Mouse (Mus musculus) MEL (cell line): ENCODE results near the gene Pde3a. TPM values are rescaled to one million over a fixed set of nuclear protein-coding genes. Genes with fewer than 3 reads are reported as not detected.

Source experiments
- DNase-seq: peaks from one replicate; pipeline ENCODE4 v3.0.0; 2011; ENCODE audit warnings: low read depth, low spot score
- H3K27ac ChIP-seq: 2 replicates; pipeline ENCODE4 v1.5.1; 2012; ENCODE audit warnings: low read depth, mild to moderate bottlenecking, control low read depth, low read length, moderate library complexity; ENCODE audit not compliant: control insufficient read depth
- H3K27me3 ChIP-seq, 2 experiments: fragments of 150-350 bp in 1 of 2; sonication (generic) in 1 of 2; 2 replicates each; pipeline ENCODE4 v1.6.1; 2012; ENCODE audit warnings: low read length in 2 of 2, mild to moderate bottlenecking in 2 of 2, improper control_type of control experiment in 1 of 2, moderate library complexity in 1 of 2; ENCODE audit not compliant: insufficient read depth in 2 of 2, control insufficient read depth in 1 of 2
- H3K36me3 ChIP-seq, 2 experiments: 2 replicates each; pipeline ENCODE4 v1.6.1; 2012 to 2014; ENCODE audit warnings: low read length in 2 of 2, improper control_type of control experiment in 1 of 2, inconsistent platforms in 1 of 2, mild to moderate bottlenecking in 1 of 2; ENCODE audit not compliant: insufficient read depth in 2 of 2, control insufficient read depth in 1 of 2
- H3K4me1 ChIP-seq, 2 experiments: fragments of 150-350 bp in 1 of 2; sonication (generic) in 1 of 2; 2 replicates each; pipeline ENCODE4 v1.6.1; 2012; ENCODE audit warnings: low read length in 2 of 2, improper control_type of control experiment in 1 of 2, mild to moderate bottlenecking in 1 of 2; ENCODE audit not compliant: insufficient read depth in 2 of 2, control insufficient read depth in 1 of 2
- H3K4me3 ChIP-seq, 2 experiments: fragments of 150-350 bp in 1 of 2; sonication (generic) in 1 of 2; 2 replicates each; pipeline ENCODE4 v1.5.1; 2012; ENCODE audit warnings: low read depth in 2 of 2, low read length in 2 of 2, mild to moderate bottlenecking in 2 of 2, moderate library complexity in 2 of 2, control low read depth in 1 of 2, improper control_type of control experiment in 1 of 2; ENCODE audit not compliant: control insufficient read depth in 1 of 2, insufficient read depth in 1 of 2
- H3K79me2 ChIP-seq: 2 replicates; pipeline ENCODE4 v1.6.1; 2012; ENCODE audit warnings: mild to moderate bottlenecking, low read length, moderate library complexity; ENCODE audit not compliant: control insufficient read depth, poor library complexity, insufficient read depth
- H3K9ac ChIP-seq: 2 replicates; pipeline ENCODE4 v1.6.1; 2012; ENCODE audit warnings: low read depth, mild to moderate bottlenecking, control low read depth, low read length, moderate library complexity; ENCODE audit not compliant: control insufficient read depth, poor library complexity, severe bottlenecking
- H3K9me3 ChIP-seq: fragments of 150-350 bp; sonication (generic); replicated peaks from 2 replicates; pipeline ENCODE4 v1.6.1; 2012; ENCODE audit warnings: mild to moderate bottlenecking, low read length, improper control_type of control experiment, moderate library complexity; ENCODE audit not compliant: insufficient read depth
- CHD1 ChIP-seq: IDR thresholded peaks from 2 replicates; pipeline ENCODE4 v1.6.1; 2012; ENCODE audit warnings: low read depth, mild to moderate bottlenecking, inconsistent platforms, low read length, improper control_type of control experiment
- CTCF ChIP-seq, 3 experiments: IDR thresholded peaks in 2 of 3; conservative IDR thresholded peaks in 1 of 3; 2 replicates each; pipeline ENCODE4 v1.5.1; 2011 to 2012; ENCODE audit warnings: low read length in 3 of 3, low read depth in 2 of 3, mild to moderate bottlenecking in 2 of 3, improper control_type of control experiment in 1 of 3, inconsistent platforms in 1 of 3, mixed read lengths in 1 of 3, moderate library complexity in 1 of 3; ENCODE audit not compliant: control insufficient read depth in 1 of 3, insufficient read depth in 1 of 3, poor library complexity in 1 of 3, severe bottlenecking in 1 of 3
- EP300 ChIP-seq, 2 experiments: IDR thresholded peaks; 2 replicates each; pipeline ENCODE4 v1.6.1; 2011; ENCODE audit warnings: improper control_type of control experiment in 2 of 2, low read length in 2 of 2, low read depth in 1 of 2, mild to moderate bottlenecking in 1 of 2
- ETS1 ChIP-seq: IDR thresholded peaks from 2 replicates; pipeline ENCODE4 v1.6.1; 2012; ENCODE audit warnings: low read depth, mild to moderate bottlenecking, inconsistent platforms, low read length, improper control_type of control experiment, moderate library complexity
- GATA1 ChIP-seq: IDR thresholded peaks from 2 replicates; pipeline ENCODE4 v1.6.1; 2011; ENCODE audit warnings: low read depth, low read length, improper control_type of control experiment
- HCFC1 ChIP-seq: IDR thresholded peaks from 2 replicates; pipeline ENCODE4 v1.6.1; 2012; ENCODE audit warnings: low read depth, mild to moderate bottlenecking, inconsistent platforms, low read length, improper control_type of control experiment, moderate library complexity
- JUND ChIP-seq: IDR thresholded peaks from 2 replicates; pipeline ENCODE4 v1.6.1; 2011; ENCODE audit warnings: low read depth, mild to moderate bottlenecking, improper control_type of control experiment, low read length
- KAT2A ChIP-seq: conservative IDR thresholded peaks from 2 replicates; pipeline ENCODE4 v1.6.1; 2012; ENCODE audit warnings: low read depth, low read length, improper control_type of control experiment, inconsistent platforms
- MAX ChIP-seq: IDR thresholded peaks from 2 replicates; pipeline ENCODE4 v1.6.1; 2011; ENCODE audit warnings: low read length, improper control_type of control experiment
- MEF2A ChIP-seq: IDR thresholded peaks from 2 replicates; pipeline ENCODE4 v1.6.1; 2014; ENCODE audit warnings: low read depth, mild to moderate bottlenecking, inconsistent platforms, low read length, improper control_type of control experiment; ENCODE audit not compliant: poor library complexity, insufficient replicate concordance, severe bottlenecking; ENCODE audit errors: extremely low read depth
- MYC ChIP-seq: IDR thresholded peaks from 2 replicates; pipeline ENCODE4 v1.6.1; 2011; ENCODE audit warnings: low read depth, mild to moderate bottlenecking, low read length, improper control_type of control experiment, moderate library complexity
- NRF1 ChIP-seq: IDR thresholded peaks from 2 replicates; pipeline ENCODE4 v1.6.1; 2014; ENCODE audit warnings: low read depth, mild to moderate bottlenecking, inconsistent platforms, low read length, improper control_type of control experiment, moderate library complexity; ENCODE audit not compliant: poor library complexity, insufficient read depth, severe bottlenecking
- POLR2A ChIP-seq, 2 experiments: IDR thresholded peaks; 2 replicates each; pipeline ENCODE4 v1.6.1; 2011 to 2012; ENCODE audit warnings: low read length in 2 of 2, mild to moderate bottlenecking in 2 of 2, control low read depth in 1 of 2, improper control_type of control experiment in 1 of 2, low read depth in 1 of 2, moderate library complexity in 1 of 2; ENCODE audit not compliant: control insufficient read depth in 1 of 2, insufficient read depth in 1 of 2, poor library complexity in 1 of 2
- RAD21 ChIP-seq: IDR thresholded peaks from 2 replicates; pipeline ENCODE4 v1.6.1; 2011; ENCODE audit warnings: mild to moderate bottlenecking, low read depth, low read length, improper control_type of control experiment
- RCOR1 ChIP-seq: IDR thresholded peaks from 2 replicates; pipeline ENCODE4 v1.6.1; 2012; ENCODE audit warnings: low read depth, mild to moderate bottlenecking, inconsistent platforms, low read length, improper control_type of control experiment
- SMC3 ChIP-seq: IDR thresholded peaks from 2 replicates; pipeline ENCODE4 v1.6.1; 2011; ENCODE audit warnings: low read depth, low read length, improper control_type of control experiment
- TAL1 ChIP-seq: IDR thresholded peaks from 2 replicates; pipeline ENCODE4 v1.6.1; 2012; ENCODE audit warnings: mild to moderate bottlenecking, inconsistent platforms, low read length, moderate library complexity, mixed read lengths
- TBP ChIP-seq: IDR thresholded peaks from 2 replicates; pipeline ENCODE4 v1.8.0; 2011; ENCODE audit warnings: low read depth, low read length, improper control_type of control experiment
- UBTF ChIP-seq: IDR thresholded peaks from 2 replicates; pipeline ENCODE4 v1.6.1; 2012; ENCODE audit warnings: low read depth, mild to moderate bottlenecking, inconsistent platforms, low read length, improper control_type of control experiment, moderate library complexity, borderline replicate concordance; ENCODE audit not compliant: insufficient read depth
- ZC3H11A ChIP-seq: IDR thresholded peaks from 2 replicates; pipeline ENCODE4 v1.6.1; 2012; ENCODE audit warnings: low read depth, mild to moderate bottlenecking, inconsistent platforms, low read length, improper control_type of control experiment
- ZNF384 ChIP-seq: IDR thresholded peaks from 2 replicates; pipeline ENCODE4 v1.6.1; 2012; ENCODE audit warnings: low read depth, mild to moderate bottlenecking, inconsistent platforms, low read length, improper control_type of control experiment
- polyA plus RNA-seq, 2 experiments: library from polyadenylated mRNA; stranded (reverse) in 1 of 2; unstranded in 1 of 2; fragments of >175 nt in 1 of 2; fragments of >200 nt in 1 of 2; gene quantifications; 2 replicates each; pipeline versions ENCODE4 v1.2.1 to v1.2.4; 2012; ENCODE audit warnings: low replicate concordance in 2 of 2, low read depth in 1 of 2; ENCODE audit not compliant: insufficient read length in 2 of 2, insufficient read depth in 1 of 2, missing spikeins in 1 of 2
- total RNA-seq: library from RNA; depleted of rRNA; stranded (reverse); fragments of 300-350 nt; gene quantifications from 2 replicates; pipeline ENCODE4 v1.2.3, GENCODE M21; 2012

Gene Pde3a
- total and polyA plus RNA-seq, 3 experiments = not detected

DNA sequence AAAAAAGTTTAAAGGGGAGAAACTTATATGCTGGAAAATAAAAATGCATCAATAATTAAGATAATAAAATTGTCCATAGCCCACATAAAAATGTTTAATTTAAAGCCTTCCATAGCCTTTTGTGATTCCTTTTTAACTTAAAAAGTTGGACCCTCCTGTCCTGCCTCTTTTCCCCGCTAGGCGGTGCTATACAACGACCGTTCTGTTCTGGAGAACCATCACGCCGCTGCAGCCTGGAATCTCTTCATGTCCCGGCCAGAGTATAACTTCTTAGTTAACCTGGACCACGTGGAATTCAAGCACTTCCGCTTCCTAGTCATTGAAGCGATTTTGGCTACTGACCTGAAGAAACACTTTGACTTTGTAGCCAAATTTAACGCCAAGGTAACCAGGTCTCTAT lies 239.6 kb downstream of the Pde3a start:
- no peak overlapping the region for H3K9ac ChIP-seq
- H3K27ac ChIP-seq = no peak overlapping the region
- H3K79me2 ChIP-seq = no peaks in the 10 kb centered on the region
- peak; percentile 8 for DNase-seq
- TF ChIP-seq KAT2A (no peak), ZC3H11A (no peak), CTCF (IDR thresholded peaks at IDR 0.05 in 2 of 3, conservative IDR thresholded peaks at IDR 0.05 in 1 of 3; ENCODE audit: control insufficient read depth in 1 of 3, insufficient read depth in 1 of 3, low read depth in 2 of 3, low read length in 3 of 3, poor library complexity in 1 of 3, severe bottlenecking in 1 of 3) (peak in 2 of 3 experiments; percentile 33 to 50; a peak in 4 of 6 replicates), MAX (no peak), ETS1 (no peak), JUND (no peak), UBTF (no peak), SMC3 (peak; percentile 30), HCFC1 (no peak), ZNF384 (no peak), RAD21 (peak; percentile 17), CHD1 (no peak), EP300 (IDR thresholded peaks at IDR 0.05; ENCODE audit: low read depth in 1 of 2, low read length in 2 of 2) (no peak), POLR2A (IDR thresholded peaks at IDR 0.05; ENCODE audit: control insufficient read depth in 1 of 2, insufficient read depth in 1 of 2, low read depth in 1 of 2, low read length in 2 of 2, poor library complexity in 1 of 2) (no peak), MEF2A (no peak), NRF1 (no peak), TAL1 (no peak), TBP (no peak)
- H3K4me3 ChIP-seq = no peak overlapping the region
- H3K27me3 ChIP-seq = no peaks in the 10 kb centered on the region
- H3K4me1 ChIP-seq = no peaks in the 10 kb centered on the region
- H3K9me3 ChIP-seq = no peaks in the 10 kb centered on the region
- H3K36me3 ChIP-seq = no peaks in the 10 kb centered on the region

DNA sequence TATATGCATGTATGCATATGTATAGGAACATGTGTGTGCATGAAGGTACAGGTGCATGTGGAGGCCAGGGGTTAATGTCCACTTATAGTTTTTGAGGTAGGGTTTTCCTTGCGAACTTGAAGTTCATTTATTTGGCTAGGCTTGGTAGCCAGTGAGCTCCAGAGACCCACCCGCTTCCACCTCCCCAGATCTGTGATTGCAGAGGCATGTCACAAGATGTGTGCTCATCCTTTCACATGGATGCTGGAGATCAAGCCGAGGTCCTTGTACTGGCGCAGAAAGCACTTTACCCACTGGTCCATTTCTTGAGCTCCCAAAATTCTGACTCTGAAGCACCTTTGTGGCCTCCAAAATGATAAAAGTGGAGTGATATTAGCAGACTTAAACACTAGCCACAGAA lies 245.8 kb downstream of the Pde3a start:
- Histone ChIP-seq H3K36me3 (no peaks in the 10 kb centered on the region), H3K4me1 (no peaks in the 10 kb centered on the region), H3K4me3 (no peak overlapping the region), H3K27ac (no peak overlapping the region), H3K27me3 (no peaks in the 10 kb centered on the region), H3K9me3 (no peaks in the 10 kb centered on the region), H3K79me2 (no peaks in the 10 kb centered on the region), H3K9ac (no peak overlapping the region)
- no peak for TF ChIP-seq GATA1
- TF ChIP-seq MYC = no peak
- TF ChIP-seq RCOR1 = no peak
- TF ChIP-seq KAT2A = no peak
- no peak for DNase-seq
